Mouse (Mus musculus): ENCODE results near the gene Pcbp2. TPM values are rescaled to one million over a fixed set of nuclear protein-coding genes. Genes with fewer than 3 reads are reported as not detected.

Pcbp2 gene
- polyA plus RNA-seq, 1 experiment from 2014 or later: 124 TPM

DNA sequence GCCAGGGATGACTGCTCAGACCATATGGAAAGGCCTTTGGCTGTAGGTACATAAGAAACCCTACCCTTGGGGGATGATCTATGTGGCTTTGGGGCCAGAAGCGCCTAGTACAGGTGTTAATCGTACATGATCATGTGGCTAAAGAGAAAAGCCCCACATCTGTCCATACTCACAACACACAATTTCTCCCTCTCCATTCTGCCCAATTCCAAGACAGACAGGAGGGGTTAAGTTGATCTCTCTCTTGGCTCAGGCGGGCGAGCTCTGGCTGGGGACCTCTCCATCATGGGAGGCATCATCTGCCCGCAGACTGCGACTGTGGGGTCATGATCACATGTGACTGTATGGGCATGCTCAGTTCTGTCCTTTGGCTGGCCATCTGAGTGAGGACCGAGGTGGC, 63.6 kb downstream of the Pcbp2 start:
- H3K27ac ChIP-seq (replicated peaks): no peak overlapping the region
- peaks cover 69% of the 10 kb centered on the region for H3K36me3 ChIP-seq
- no peak for ATAC-seq (ENCODE audit: low FRiP score, low read depth)
- H3K27me3 ChIP-seq: no peaks in the 10 kb centered on the region
- H3K4me1 ChIP-seq (replicated peaks): no peaks in the 10 kb centered on the region
- no peaks in the 10 kb centered on the region for H3K9me3 ChIP-seq
- 89% methylated on average over 7 of the region's 7 CpGs for WGBS
- H3K4me3 ChIP-seq: no peak overlapping the region
- H3K9ac ChIP-seq: no peak overlapping the region
- no peak overlapping the region for H3K4me2 ChIP-seq

- Histone ChIP-seq H3K4me3 (no peak overlapping the region), H3K9ac (no peak overlapping the region), H3K36me3 (peaks cover 48% of the 10 kb centered on the region), H3K9me3 (no peaks in the 10 kb centered on the region), H3K27me3 (no peaks in the 10 kb centered on the region), H3K4me1 (replicated peaks) (peaks cover 13% of the 10 kb centered on the region; the same call in 1 of the 2 replicates), H3K4me2 (no peak overlapping the region), H3K27ac (replicated peaks) (no peak overlapping the region)
- 89% methylated on average over 4 of the region's 4 CpGs for WGBS
- ATAC-seq (ENCODE audit: low FRiP score, low read depth): no peak
Observed at GRCm38 (mm10) chr15:102544801-102545200, 74.5 kb downstream of the Pcbp2 start.

DNA sequence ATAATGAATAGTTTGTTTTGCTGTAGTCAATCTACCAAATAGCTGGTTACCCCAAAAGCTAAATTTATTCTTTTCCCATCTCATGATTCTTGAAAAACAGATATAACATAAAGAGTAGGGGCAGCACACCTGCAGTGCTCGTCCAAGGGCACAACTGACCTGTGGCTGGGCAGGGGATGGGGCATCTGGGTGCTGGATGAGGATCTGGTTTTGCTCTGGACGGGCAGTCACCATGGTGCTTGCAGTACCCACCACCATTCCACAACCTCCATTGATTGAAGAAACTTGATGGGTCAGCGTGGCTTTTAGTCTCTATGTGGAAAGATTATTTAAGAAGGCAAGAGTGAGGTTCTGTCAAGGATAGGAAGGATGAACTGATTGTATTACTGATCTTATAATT, 75.9 kb downstream of the Pcbp2 start:
- H3K4me2 ChIP-seq: no peak overlapping the region
- no peaks in the 10 kb centered on the region for H3K9me3 ChIP-seq
- H3K36me3 ChIP-seq: peaks cover 41% of the 10 kb centered on the region
- no peaks in the 10 kb centered on the region for H3K27me3 ChIP-seq
- no peak overlapping the region for H3K9ac ChIP-seq
- peaks cover 13% of the 10 kb centered on the region; the same call in 1 of the 2 replicates for H3K4me1 ChIP-seq (replicated peaks)
- 79% methylated on average over 3 of the region's 3 CpGs for WGBS
- H3K4me3 ChIP-seq: no peak overlapping the region
- H3K27ac ChIP-seq (replicated peaks): peak overlapping the region; percentile 72
- ATAC-seq (ENCODE audit: low FRiP score, low read depth): no peak

DNA sequence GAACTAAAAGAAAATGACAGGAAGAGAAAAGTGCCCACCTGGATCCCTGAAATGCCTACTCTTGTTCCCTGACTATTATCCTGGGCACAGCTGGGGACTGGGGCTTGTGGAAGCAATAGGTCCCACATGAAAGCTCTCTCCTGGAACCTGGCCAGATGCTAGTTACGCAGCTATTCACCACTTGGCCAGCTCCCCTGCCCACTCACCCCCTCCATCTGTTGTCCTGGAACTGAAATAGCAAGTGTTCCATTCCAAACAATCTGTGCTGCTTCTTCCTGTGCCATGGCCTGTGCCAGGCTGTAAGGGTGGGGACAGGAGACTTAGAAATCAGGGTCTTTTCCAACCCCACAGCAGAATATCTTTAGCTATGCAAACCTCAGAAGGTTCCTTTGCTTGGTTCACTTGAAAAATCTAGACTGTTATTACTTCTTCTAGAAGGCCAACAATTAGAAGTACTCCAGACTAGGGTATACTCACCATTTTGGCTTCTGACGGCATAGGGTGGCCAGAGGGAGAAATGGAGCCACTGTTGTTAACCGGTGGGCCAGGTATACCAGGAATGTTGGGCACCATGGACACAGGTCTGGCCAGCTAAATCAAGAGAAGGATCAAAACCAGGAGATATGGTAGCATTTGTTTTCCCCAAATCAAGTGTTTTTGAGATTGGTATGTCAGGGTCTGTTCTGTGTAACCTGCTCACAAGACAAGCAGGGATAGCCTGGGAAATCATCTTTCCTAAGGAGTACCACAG, 76.5 kb downstream of the Pcbp2 start:
- no peak overlapping the region for H3K4me2 ChIP-seq
- peak; percentile 78 for ATAC-seq (ENCODE audit: low FRiP score, low read depth)
- peak overlapping the region; percentile 72 for H3K27ac ChIP-seq (replicated peaks)
- peaks cover 13% of the 10 kb centered on the region; the same call in 1 of the 2 replicates for H3K4me1 ChIP-seq (replicated peaks)
- no peak overlapping the region for H3K9ac ChIP-seq
- no peak overlapping the region for H3K4me3 ChIP-seq
- 64% methylated on average over 3 of the region's 3 CpGs for WGBS
- no peaks in the 10 kb centered on the region for H3K27me3 ChIP-seq
- no peaks in the 10 kb centered on the region for H3K9me3 ChIP-seq
- peaks cover 45% of the 10 kb centered on the region for H3K36me3 ChIP-seq

GRCm38 (mm10) chr15:102547478-102547877, 77.1 kb downstream of the Pcbp2 start:
- H3K4me3 ChIP-seq: no peak overlapping the region
- no peak overlapping the region for H3K4me2 ChIP-seq
- H3K27me3 ChIP-seq: no peaks in the 10 kb centered on the region
- peaks cover 13% of the 10 kb centered on the region; the same call in 1 of the 2 replicates for H3K4me1 ChIP-seq (replicated peaks)
- peaks cover 48% of the 10 kb centered on the region for H3K36me3 ChIP-seq
- H3K9me3 ChIP-seq: no peaks in the 10 kb centered on the region
- peak overlapping the region; percentile 72 for H3K27ac ChIP-seq (replicated peaks)
- no peak overlapping the region for H3K9ac ChIP-seq
- ATAC-seq (ENCODE audit: low FRiP score, low read depth): peak; percentile 84
- 84% methylated on average over 3 of the region's 3 CpGs for WGBS

Other genes starting within 250 kb of the Pcbp2 start
- gene Itgb7, start 238.6 kb upstream of the Pcbp2 start, polyA plus RNA-seq (2015; fragmentation: Nextera tagmentation; extraction: Ambion mirVana): 1.1 and 1.2 TPM in 2 replicates
- gene Rarg, start 213.0 kb upstream of the Pcbp2 start, polyA plus RNA-seq (2015; fragmentation: Nextera tagmentation; extraction: Ambion mirVana): 5.8 and 6.3 TPM in 2 replicates
- 0.06 and 0.07 TPM in 2 replicates for gene Gm9918, start 200.0 kb upstream of the Pcbp2 start, polyA plus RNA-seq (2015; fragmentation: Nextera tagmentation; extraction: Ambion mirVana)
- gene Mfsd5, start 191.1 kb upstream of the Pcbp2 start, polyA plus RNA-seq (2015; fragmentation: Nextera tagmentation; extraction: Ambion mirVana): 59.7 and 63.5 TPM in 2 replicates
- gene Espl1, start 174.3 kb upstream of the Pcbp2 start, polyA plus RNA-seq (2015; fragmentation: Nextera tagmentation; extraction: Ambion mirVana): 4.4 and 6.7 TPM in 2 replicates
- 460 and 473 TPM in 2 replicates for gene Pfdn5, start 144.4 kb upstream of the Pcbp2 start, polyA plus RNA-seq (2015; fragmentation: Nextera tagmentation; extraction: Ambion mirVana)
- gene Myg1, start 138.8 kb upstream of the Pcbp2 start, polyA plus RNA-seq (2015; fragmentation: Nextera tagmentation; extraction: Ambion mirVana): 92.6 and 94.2 TPM in 2 replicates
- 36.8 and 37.9 TPM in 2 replicates for gene Aaas, start 119.8 kb upstream of the Pcbp2 start, polyA plus RNA-seq (2015; fragmentation: Nextera tagmentation; extraction: Ambion mirVana)
- 0.57 and 0.71 TPM in 2 replicates for gene Sp7, start 103.4 kb upstream of the Pcbp2 start, polyA plus RNA-seq (2015; fragmentation: Nextera tagmentation; extraction: Ambion mirVana)
- gene Sp1, start 64.4 kb upstream of the Pcbp2 start, polyA plus RNA-seq (2015; fragmentation: Nextera tagmentation; extraction: Ambion mirVana): 3.4 and 4.0 TPM in 2 replicates
- gene Amhr2, start 25.2 kb upstream of the Pcbp2 start, polyA plus RNA-seq (2015; fragmentation: Nextera tagmentation; extraction: Ambion mirVana): 0.21 and 0.52 TPM in 2 replicates
- gene Prr13, start 11.5 kb upstream of the Pcbp2 start, polyA plus RNA-seq (2015; fragmentation: Nextera tagmentation; extraction: Ambion mirVana): 88.7 and 98.5 TPM in 2 replicates
- gene Gm10337, start 33.2 kb downstream of the Pcbp2 start, polyA plus RNA-seq (2015; fragmentation: Nextera tagmentation; extraction: Ambion mirVana): 9.5 and 14.8 TPM in 2 replicates
- gene Map3k12, start 46.5 kb downstream of the Pcbp2 start, polyA plus RNA-seq (2015; fragmentation: Nextera tagmentation; extraction: Ambion mirVana): 55.7 and 58.3 TPM in 2 replicates
- gene Tarbp2, start 47.7 kb downstream of the Pcbp2 start, polyA plus RNA-seq (2015; fragmentation: Nextera tagmentation; extraction: Ambion mirVana): 98.0 and 104 TPM in 2 replicates
- 4.8 and 5.3 TPM in 2 replicates for gene Npff, start 54.4 kb downstream of the Pcbp2 start, polyA plus RNA-seq (2015; fragmentation: Nextera tagmentation; extraction: Ambion mirVana)
- not detected in 2 replicates for gene Gm28047, start 154.5 kb downstream of the Pcbp2 start, polyA plus RNA-seq (2015; fragmentation: Nextera tagmentation; extraction: Ambion mirVana)
- gene Atf7, start 154.9 kb downstream of the Pcbp2 start, polyA plus RNA-seq (2015; fragmentation: Nextera tagmentation; extraction: Ambion mirVana): 19.4 and 19.8 TPM in 2 replicates
- 44.4 and 51.0 TPM in 2 replicates for gene Atp5g2, start 201.8 kb downstream of the Pcbp2 start, polyA plus RNA-seq (2015; fragmentation: Nextera tagmentation; extraction: Ambion mirVana)

Measured in hindbrain, embryonic 15.5 days (tissue).